Mouse (Mus musculus) cerebellum, adult 8-10 months (tissue): ENCODE measurements around the gene Slc17a5.
"Not testable (repeated sequence)": the region's sequence is repeated elsewhere in the genome, so short reads cannot be mapped to it uniquely, and the experiment has no call there.

Experiments
- DNase-seq: peaks from one replicate; pipeline ENCODE4 v3.0.0; 2022

Gene Slc17a5

GRCm38 (mm10) chr9:78514681-78515080 lies 73.2 kb downstream of the Slc17a5 start:
- no peak for DNase-seq

- DNase-seq: no peak
Measured at GRCm38 (mm10) chr9:78513776-78514500, 73.9 kb downstream of the Slc17a5 start.

GRCm38 (mm10) chr9:78511705-78512104 lies 76.1 kb downstream of the Slc17a5 start:
- DNase-seq: no peak

- DNase-seq: no peak
Measured at GRCm38 (mm10) chr9:78508106-78508786, 79.6 kb downstream of the Slc17a5 start.

- no peak for DNase-seq
Measured at GRCm38 (mm10) chr9:78506722-78507077, 81.1 kb downstream of the Slc17a5 start.

GRCm38 (mm10) chr9:78506002-78506721 lies 81.7 kb downstream of the Slc17a5 start:
- DNase-seq: no peak

- no peak for DNase-seq
Measured at GRCm38 (mm10) chr9:78505223-78505622, 82.6 kb downstream of the Slc17a5 start.

- DNase-seq: no peak
Measured at GRCm38 (mm10) chr9:78504679-78505078, 83.2 kb downstream of the Slc17a5 start.

- DNase-seq: no peak
Measured at GRCm38 (mm10) chr9:78504133-78504532, 83.7 kb downstream of the Slc17a5 start.

GRCm38 (mm10) chr9:78503223-78504079 lies 84.4 kb downstream of the Slc17a5 start:
- DNase-seq: no peak

GRCm38 (mm10) chr9:78501284-78501683 lies 86.6 kb downstream of the Slc17a5 start:
- no peak for DNase-seq

- no peak for DNase-seq
Measured at GRCm38 (mm10) chr9:78500386-78500785, 87.5 kb downstream of the Slc17a5 start.

- no peak for DNase-seq
Measured at GRCm38 (mm10) chr9:78493171-78493570, 94.7 kb downstream of the Slc17a5 start.

GRCm38 (mm10) chr9:78492254-78492653 lies 95.6 kb downstream of the Slc17a5 start:
- DNase-seq: no peak

GRCm38 (mm10) chr9:78491169-78491568 lies 96.7 kb downstream of the Slc17a5 start:
- DNase-seq: no peak

GRCm38 (mm10) chr9:78488890-78489420 lies 98.9 kb downstream of the Slc17a5 start, which contains the start of gene Eef1a1:
Eef1a1 (minus strand) TSS chr9:78489151.
- DNase-seq: peak; percentile 45

GRCm38 (mm10) chr9:78488021-78488420 lies 99.8 kb downstream of the Slc17a5 start:
- not testable (repeated sequence) for DNase-seq
